Mouse (Mus musculus): ENCODE data around the gene Slc4a4. TPM values are rescaled to one million over a fixed set of nuclear protein-coding genes. Genes with fewer than 3 reads are reported as not detected.

Slc4a4 gene
- polyA plus RNA-seq, 1 experiment from 2014 or later: 2.6 TPM

- H3K4me1 ChIP-seq (ENCODE audit: control insufficient read depth, insufficient read depth, low read length): no peaks in the 10 kb centered on the region
- H3K9me3 ChIP-seq (ENCODE audit: control insufficient read depth, low read length): no peaks in the 10 kb centered on the region
- 82% methylated on average over 8 of the region's 8 CpGs for WGBS
- H3K27me3 ChIP-seq (replicated peaks; ENCODE audit: control insufficient read depth, insufficient read depth, low read length): no peaks in the 10 kb centered on the region
- no peak overlapping the region for H3K4me2 ChIP-seq (ENCODE audit: low read depth, low read length)
- ATAC-seq: no peak
- H3K4me3 ChIP-seq (ENCODE audit: low read length): no peak overlapping the region
- no peak overlapping the region for H3K27ac ChIP-seq (ENCODE audit: low read length)
- H3K36me3 ChIP-seq (ENCODE audit: control insufficient read depth, insufficient read depth, low read length): no peaks in the 10 kb centered on the region
- no peak overlapping the region for H3K9ac ChIP-seq (ENCODE audit: low read depth, low read length)
Measured at GRCm38 (mm10) chr5:89032647-89033046, 146.0 kb downstream of the Slc4a4 start.

DNA sequence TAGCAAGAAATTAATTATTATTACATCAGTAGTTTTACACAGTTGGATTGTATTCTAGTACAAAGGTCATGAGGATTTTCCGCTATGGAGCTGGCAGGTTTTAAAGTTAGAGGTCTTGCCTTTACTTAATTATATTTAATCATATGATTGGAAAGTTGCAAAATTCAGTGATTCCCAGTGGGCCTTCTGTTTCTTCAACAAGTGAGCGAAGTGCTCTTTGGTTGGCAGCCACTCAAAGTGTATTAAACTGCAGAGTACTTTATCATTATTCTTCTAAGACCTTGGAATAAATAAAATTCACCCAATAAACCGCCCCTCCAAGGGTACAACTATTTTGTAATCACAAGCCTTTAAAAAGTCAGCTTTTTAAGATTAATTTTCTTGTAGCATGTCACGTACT lies 146.6 kb downstream of the Slc4a4 start:
- no peaks in the 10 kb centered on the region for H3K9me3 ChIP-seq (ENCODE audit: control insufficient read depth, low read length)
- WGBS: 87% methylated on average over 4 of the region's 4 CpGs
- H3K4me3 ChIP-seq (ENCODE audit: low read length): no peak overlapping the region
- no peaks in the 10 kb centered on the region for H3K4me1 ChIP-seq (ENCODE audit: control insufficient read depth, insufficient read depth, low read length)
- no peak overlapping the region for H3K9ac ChIP-seq (ENCODE audit: low read depth, low read length)
- no peaks in the 10 kb centered on the region for H3K36me3 ChIP-seq (ENCODE audit: control insufficient read depth, insufficient read depth, low read length)
- ATAC-seq: no peak
- H3K27ac ChIP-seq (ENCODE audit: low read length): no peak overlapping the region
- no peaks in the 10 kb centered on the region for H3K27me3 ChIP-seq (replicated peaks; ENCODE audit: control insufficient read depth, insufficient read depth, low read length)
- H3K4me2 ChIP-seq (ENCODE audit: low read depth, low read length): no peak overlapping the region

DNA sequence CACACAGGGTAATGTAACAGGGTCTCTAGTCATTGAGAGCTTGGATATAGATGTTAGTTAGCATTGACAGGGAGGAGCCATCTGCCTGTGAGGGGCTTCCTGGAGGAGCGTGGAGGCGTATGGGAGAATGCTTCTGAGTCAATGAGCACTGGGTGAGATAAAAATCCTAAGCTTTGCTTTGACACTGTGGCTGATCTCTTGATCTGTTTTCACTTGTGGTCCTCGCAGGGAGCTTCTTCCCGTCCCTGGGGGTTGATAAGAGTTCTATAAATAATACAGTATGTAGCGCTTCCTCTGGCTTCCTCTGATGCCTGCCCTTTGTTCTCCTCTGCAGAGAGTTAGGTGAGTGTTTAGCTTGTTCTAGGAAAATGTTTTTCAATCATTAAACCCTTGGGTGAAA lies 149.5 kb downstream of the Slc4a4 start:
- H3K4me3 ChIP-seq (ENCODE audit: low read length): no peak overlapping the region
- 40% methylated on average over 5 of the region's 5 CpGs for WGBS
- H3K4me2 ChIP-seq (ENCODE audit: low read depth, low read length): no peak overlapping the region
- H3K4me1 ChIP-seq (ENCODE audit: control insufficient read depth, insufficient read depth, low read length): no peaks in the 10 kb centered on the region
- H3K9me3 ChIP-seq (ENCODE audit: control insufficient read depth, low read length): no peaks in the 10 kb centered on the region
- no peak overlapping the region for H3K9ac ChIP-seq (ENCODE audit: low read depth, low read length)
- H3K27me3 ChIP-seq (replicated peaks; ENCODE audit: control insufficient read depth, insufficient read depth, low read length): no peaks in the 10 kb centered on the region
- H3K36me3 ChIP-seq (ENCODE audit: control insufficient read depth, insufficient read depth, low read length): no peaks in the 10 kb centered on the region
- H3K27ac ChIP-seq (ENCODE audit: low read length): no peak overlapping the region
- no peak for ATAC-seq

DNA sequence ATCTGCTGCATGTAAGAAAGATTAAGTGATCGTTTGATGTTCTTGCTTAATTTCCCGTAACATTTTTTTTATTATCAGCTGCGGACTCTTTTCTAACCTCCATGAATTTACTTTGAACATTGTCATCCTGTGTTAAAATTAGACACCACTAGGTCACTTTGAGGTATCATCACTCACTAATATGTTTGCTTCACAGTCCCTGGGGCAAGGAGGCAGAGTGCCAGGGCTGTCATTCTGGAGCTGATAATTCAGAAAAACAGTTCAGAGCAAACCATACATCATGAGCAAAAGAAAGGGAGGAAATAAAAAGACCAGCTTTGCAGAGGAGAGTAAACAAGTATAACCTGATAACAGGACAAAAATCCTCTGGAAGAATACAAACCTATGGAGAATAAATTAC lies 154.2 kb downstream of the Slc4a4 start:
- no peaks in the 10 kb centered on the region for H3K9me3 ChIP-seq (ENCODE audit: control insufficient read depth, low read length)
- no peak for ATAC-seq
- H3K4me3 ChIP-seq (ENCODE audit: low read length): no peak overlapping the region
- no peaks in the 10 kb centered on the region for H3K27me3 ChIP-seq (replicated peaks; ENCODE audit: control insufficient read depth, insufficient read depth, low read length)
- no peaks in the 10 kb centered on the region for H3K36me3 ChIP-seq (ENCODE audit: control insufficient read depth, insufficient read depth, low read length)
- H3K4me1 ChIP-seq (ENCODE audit: control insufficient read depth, insufficient read depth, low read length): no peaks in the 10 kb centered on the region
- no peak overlapping the region for H3K9ac ChIP-seq (ENCODE audit: low read depth, low read length)
- no peak overlapping the region for H3K27ac ChIP-seq (ENCODE audit: low read length)
- H3K4me2 ChIP-seq (ENCODE audit: low read depth, low read length): no peak overlapping the region
- WGBS: 76% methylated on average over 3 of the region's 3 CpGs

DNA sequence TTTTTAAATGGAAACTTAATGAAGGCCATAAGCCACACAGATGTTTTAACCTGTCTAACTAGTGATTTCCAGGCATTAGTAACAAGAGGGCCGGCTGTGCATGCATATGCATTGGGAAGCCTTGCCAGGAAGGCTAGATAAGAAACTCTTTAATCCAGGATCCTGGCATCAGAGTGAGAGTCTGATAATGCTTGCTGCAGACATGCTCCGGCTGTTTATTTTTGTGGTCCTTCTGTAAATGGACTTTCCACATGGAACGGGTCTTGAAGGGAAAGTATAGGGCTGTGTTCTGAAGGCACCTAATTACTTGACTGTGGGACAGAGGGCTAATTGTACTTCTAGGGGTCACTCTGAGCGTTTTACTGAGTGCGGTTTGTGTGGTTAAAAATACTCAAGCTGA lies 157.2 kb downstream of the Slc4a4 start:
- H3K4me2 ChIP-seq (ENCODE audit: low read depth, low read length): no peak overlapping the region
- WGBS: 50% methylated on average over 5 of the region's 5 CpGs
- H3K9me3 ChIP-seq (ENCODE audit: control insufficient read depth, low read length): no peaks in the 10 kb centered on the region

DNA sequence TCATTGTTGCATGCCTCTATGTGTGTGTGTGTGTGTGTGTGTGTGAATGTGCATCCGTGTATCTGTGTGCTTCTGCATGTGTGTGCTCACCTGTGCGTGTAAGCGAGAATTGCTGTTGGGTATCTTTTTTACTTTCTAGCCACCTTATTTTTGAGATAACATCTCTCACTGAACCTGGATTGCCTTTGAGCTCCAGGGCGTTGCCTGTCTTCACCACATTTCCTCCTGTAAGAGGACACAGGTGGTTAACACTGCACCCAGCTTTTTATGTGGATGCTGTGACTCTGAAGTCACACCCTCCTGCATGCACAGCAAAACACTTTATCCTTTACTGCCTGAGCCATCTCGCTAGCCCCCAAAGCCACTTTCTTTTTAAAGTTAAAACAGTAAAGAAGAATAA lies 158.2 kb downstream of the Slc4a4 start:
- Histone ChIP-seq H3K4me1 (ENCODE audit: control insufficient read depth, insufficient read depth, low read length) (no peaks in the 10 kb centered on the region), H3K9ac (ENCODE audit: low read depth, low read length) (no peak overlapping the region), H3K4me3 (ENCODE audit: low read length) (no peak overlapping the region), H3K4me2 (ENCODE audit: low read depth, low read length) (no peak overlapping the region), H3K27me3 (replicated peaks; ENCODE audit: control insufficient read depth, insufficient read depth, low read length) (no peaks in the 10 kb centered on the region), H3K9me3 (ENCODE audit: control insufficient read depth, low read length) (no peaks in the 10 kb centered on the region), H3K27ac (ENCODE audit: low read length) (no peak overlapping the region), H3K36me3 (ENCODE audit: control insufficient read depth, insufficient read depth, low read length) (no peaks in the 10 kb centered on the region)
- no peak for ATAC-seq
- 88% methylated on average over 5 of the region's 5 CpGs for WGBS

More for the DNA sequence above, 157.2 kb downstream of the Slc4a4 start:
- H3K9ac ChIP-seq (ENCODE audit: low read depth, low read length): no peak overlapping the region
- no peaks in the 10 kb centered on the region for H3K27me3 ChIP-seq (replicated peaks; ENCODE audit: control insufficient read depth, insufficient read depth, low read length)
- no peak overlapping the region for H3K4me3 ChIP-seq (ENCODE audit: low read length)
- no peak for ATAC-seq
- no peak overlapping the region for H3K27ac ChIP-seq (ENCODE audit: low read length)
- H3K36me3 ChIP-seq (ENCODE audit: control insufficient read depth, insufficient read depth, low read length): no peaks in the 10 kb centered on the region
- H3K4me1 ChIP-seq (ENCODE audit: control insufficient read depth, insufficient read depth, low read length): no peaks in the 10 kb centered on the region

DNA sequence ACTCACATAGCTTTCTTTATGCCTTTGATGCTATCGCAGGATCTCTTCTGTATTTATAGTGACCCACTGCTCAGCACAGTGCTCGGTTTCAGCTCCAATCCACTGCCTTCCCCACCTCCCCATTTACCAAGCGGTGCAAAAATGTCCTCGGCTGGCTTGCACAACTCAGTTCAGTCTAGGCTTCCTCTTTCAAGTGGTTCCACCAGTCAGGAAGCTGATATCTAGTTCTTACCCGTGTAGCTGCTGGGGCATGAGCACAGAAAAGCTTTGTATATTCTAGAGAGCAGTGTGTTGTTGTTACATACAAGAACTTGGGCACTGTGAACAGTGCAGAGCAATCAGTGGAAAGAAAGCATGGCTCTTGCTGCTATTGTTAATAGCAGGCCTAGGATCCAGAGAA lies 165.0 kb downstream of the Slc4a4 start:
- Histone ChIP-seq H3K9ac (ENCODE audit: low read depth, low read length) (no peak overlapping the region), H3K27me3 (replicated peaks; ENCODE audit: control insufficient read depth, insufficient read depth, low read length) (no peaks in the 10 kb centered on the region), H3K4me2 (ENCODE audit: low read depth, low read length) (no peak overlapping the region), H3K4me3 (ENCODE audit: low read length) (no peak overlapping the region), H3K36me3 (ENCODE audit: control insufficient read depth, insufficient read depth, low read length) (no peaks in the 10 kb centered on the region), H3K9me3 (ENCODE audit: control insufficient read depth, low read length) (no peaks in the 10 kb centered on the region), H3K27ac (ENCODE audit: low read length) (no peak overlapping the region), H3K4me1 (ENCODE audit: control insufficient read depth, insufficient read depth, low read length) (no peaks in the 10 kb centered on the region)
- 77% methylated on average over 5 of the region's 5 CpGs for WGBS
- no peak for ATAC-seq

DNA sequence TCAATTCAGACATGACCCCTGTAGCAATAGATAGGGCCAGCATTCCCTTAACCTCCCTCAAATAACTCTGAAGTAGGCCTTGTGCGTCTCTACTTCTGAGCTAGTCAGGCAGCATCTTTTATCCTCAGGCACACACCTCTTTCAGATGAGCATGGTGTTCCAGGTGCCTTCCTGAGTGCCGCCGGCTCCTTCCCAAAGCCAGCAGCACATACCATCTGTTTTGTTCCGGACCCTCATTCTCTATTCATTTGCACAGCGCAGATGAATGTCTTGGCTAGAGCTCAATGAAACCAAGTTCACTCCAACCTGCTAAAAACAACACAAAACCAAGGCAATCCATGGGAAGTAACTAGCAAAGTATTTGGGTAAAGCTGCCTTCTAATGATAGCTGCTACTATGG lies 165.6 kb downstream of the Slc4a4 start:
- Histone ChIP-seq H3K4me2 (ENCODE audit: low read depth, low read length) (no peak overlapping the region), H3K9ac (ENCODE audit: low read depth, low read length) (no peak overlapping the region), H3K27ac (ENCODE audit: low read length) (no peak overlapping the region), H3K27me3 (replicated peaks; ENCODE audit: control insufficient read depth, insufficient read depth, low read length) (no peaks in the 10 kb centered on the region), H3K9me3 (ENCODE audit: control insufficient read depth, low read length) (no peaks in the 10 kb centered on the region), H3K4me1 (ENCODE audit: control insufficient read depth, insufficient read depth, low read length) (no peaks in the 10 kb centered on the region), H3K36me3 (ENCODE audit: control insufficient read depth, insufficient read depth, low read length) (no peaks in the 10 kb centered on the region), H3K4me3 (ENCODE audit: low read length) (no peak overlapping the region)
- 89% methylated on average over 5 of the region's 5 CpGs for WGBS
- ATAC-seq: no peak

DNA sequence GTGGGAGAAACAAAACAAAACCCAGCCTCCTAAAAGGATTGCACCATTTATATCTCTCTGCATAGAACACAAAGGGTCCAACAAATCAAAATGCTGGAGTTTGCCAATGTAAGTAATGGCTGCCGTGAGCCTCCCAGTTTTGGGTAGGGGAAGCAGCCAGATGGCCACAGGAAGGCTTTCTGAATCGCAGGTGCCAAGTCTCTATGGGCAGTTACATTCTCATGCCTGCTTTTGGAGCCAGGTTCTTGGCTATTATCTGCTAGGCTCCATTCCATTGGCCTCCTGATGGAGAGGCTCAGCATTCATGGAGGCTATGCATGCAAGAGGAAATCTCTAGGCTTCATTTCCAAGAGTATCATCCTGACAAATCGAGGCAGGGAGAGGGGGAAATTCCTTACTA lies 169.0 kb downstream of the Slc4a4 start:
- Histone ChIP-seq H3K9ac (ENCODE audit: low read depth, low read length) (no peak overlapping the region), H3K27me3 (replicated peaks; ENCODE audit: control insufficient read depth, insufficient read depth, low read length) (no peaks in the 10 kb centered on the region), H3K27ac (ENCODE audit: low read length) (no peak overlapping the region), H3K4me2 (ENCODE audit: low read depth, low read length) (no peak overlapping the region), H3K4me3 (ENCODE audit: low read length) (no peak overlapping the region), H3K4me1 (ENCODE audit: control insufficient read depth, insufficient read depth, low read length) (no peaks in the 10 kb centered on the region), H3K36me3 (ENCODE audit: control insufficient read depth, insufficient read depth, low read length) (no peaks in the 10 kb centered on the region), H3K9me3 (ENCODE audit: control insufficient read depth, low read length) (no peaks in the 10 kb centered on the region)
- WGBS: 86% methylated on average over 3 of the region's 3 CpGs
- ATAC-seq: no peak

- Histone ChIP-seq H3K36me3 (ENCODE audit: control insufficient read depth, insufficient read depth, low read length) (no peaks in the 10 kb centered on the region), H3K27ac (ENCODE audit: low read length) (no peak overlapping the region), H3K27me3 (replicated peaks; ENCODE audit: control insufficient read depth, insufficient read depth, low read length) (no peaks in the 10 kb centered on the region), H3K4me2 (ENCODE audit: low read depth, low read length) (no peak overlapping the region), H3K4me1 (ENCODE audit: control insufficient read depth, insufficient read depth, low read length) (no peaks in the 10 kb centered on the region), H3K9ac (ENCODE audit: low read depth, low read length) (no peak overlapping the region), H3K9me3 (ENCODE audit: control insufficient read depth, low read length) (no peaks in the 10 kb centered on the region), H3K4me3 (ENCODE audit: low read length) (no peak overlapping the region)
- 82% methylated on average over 2 of the region's 2 CpGs for WGBS
- no peak for ATAC-seq
Measured at GRCm38 (mm10) chr5:89056370-89056769, 169.8 kb downstream of the Slc4a4 start.

All from intestine, embryonic 16.5 days (tissue).